Mouse (Mus musculus): ENCODE results near the gene Rbms1. TPM values are rescaled to one million over a fixed set of nuclear protein-coding genes. Genes with fewer than 3 reads are reported as not detected.
A peak's percentile ranks its signal among the peaks of the same experiment; 100 is the strongest.

Gene Rbms1
- polyA plus RNA-seq, 1 experiment, result 3.5 TPM

GRCm38 (mm10) chr2:60883043-60883365 lies 80.0 kb downstream of the Rbms1 start:
- Histone ChIP-seq H3K36me3 (ENCODE audit: control insufficient read depth) (peaks cover 11% of the 10 kb centered on the region), H3K4me3 (replicated peaks) (no peak overlapping the region), H3K4me1 (ENCODE audit: control insufficient read depth) (peaks cover 39% of the 10 kb centered on the region), H3K9me3 (ENCODE audit: control insufficient read depth, low read length) (no peaks in the 10 kb centered on the region), H3K27me3 (ENCODE audit: control insufficient read depth) (peaks cover 37% of the 10 kb centered on the region)
- TF ChIP-seq TAL1 (IDR thresholded peaks at IDR 0.05; ENCODE audit: low read length), result no peak
- TF ChIP-seq GATA1 (IDR thresholded peaks at IDR 0.05; ENCODE audit: low read length), result no peak

- TF ChIP-seq GATA1 (IDR thresholded peaks at IDR 0.05; ENCODE audit: low read length), result no peak
- Histone ChIP-seq H3K27me3 (ENCODE audit: control insufficient read depth) (peaks cover 37% of the 10 kb centered on the region), H3K4me1 (ENCODE audit: control insufficient read depth) (peaks cover 43% of the 10 kb centered on the region), H3K9me3 (ENCODE audit: control insufficient read depth, low read length) (no peaks in the 10 kb centered on the region), H3K36me3 (ENCODE audit: control insufficient read depth) (peaks cover 15% of the 10 kb centered on the region), H3K4me3 (replicated peaks) (no peak overlapping the region)
These were observed 80.6 kb downstream of the Rbms1 start for GRCm38 (mm10) chr2:60882202-60883042.

GRCm38 (mm10) chr2:60881571-60882041 lies 81.4 kb downstream of the Rbms1 start:
- H3K4me3 ChIP-seq (replicated peaks), result peak overlapping the region; percentile 92
- H3K4me1 ChIP-seq (ENCODE audit: control insufficient read depth), result peaks cover 45% of the 10 kb centered on the region
- peaks cover 37% of the 10 kb centered on the region for H3K27me3 ChIP-seq (ENCODE audit: control insufficient read depth)
- TF ChIP-seq GATA1 (IDR thresholded peaks at IDR 0.05; ENCODE audit: low read length) (no peak), TAL1 (IDR thresholded peaks at IDR 0.05; ENCODE audit: low read length) (no peak)
- no peaks in the 10 kb centered on the region for H3K9me3 ChIP-seq (ENCODE audit: control insufficient read depth, low read length)
- peaks cover 15% of the 10 kb centered on the region for H3K36me3 ChIP-seq (ENCODE audit: control insufficient read depth)

DNA sequence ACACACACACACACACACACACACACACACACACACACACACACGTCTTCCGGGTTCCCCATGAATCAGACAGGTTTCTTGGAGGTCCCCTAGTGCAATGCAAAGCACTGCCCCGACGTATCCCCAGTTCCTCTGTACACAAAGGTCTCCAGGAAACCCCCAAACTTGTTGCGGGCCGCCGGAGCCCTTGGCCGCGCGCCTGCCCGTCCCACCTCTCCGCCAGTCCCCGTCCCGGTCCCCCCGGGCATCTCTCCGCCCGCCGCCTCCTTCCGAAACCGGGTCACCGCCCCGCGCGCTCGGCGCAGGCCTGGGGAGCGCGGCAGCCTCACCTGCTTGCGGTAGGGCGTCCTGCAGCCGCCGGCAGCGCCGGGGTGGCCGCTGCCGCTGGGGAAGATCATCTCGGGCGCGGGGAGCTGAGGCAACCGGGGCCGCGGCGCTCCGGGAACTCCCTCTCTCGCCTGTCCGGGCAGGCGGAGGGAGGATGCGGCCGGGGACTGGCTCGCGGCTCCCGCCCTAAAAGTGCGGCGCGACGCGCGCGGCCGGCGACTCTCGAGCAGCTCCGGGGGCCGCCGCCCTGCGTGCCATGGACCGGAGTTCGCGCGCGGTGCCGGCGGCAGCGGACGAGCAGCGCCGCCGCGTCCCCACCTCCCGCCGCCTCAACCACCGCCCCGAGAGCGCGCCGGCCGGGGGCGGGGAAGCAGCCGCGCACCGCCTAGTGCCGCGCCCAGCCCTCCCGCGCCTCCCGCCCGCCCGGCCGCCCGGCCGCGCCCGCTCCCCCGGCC lies 82.0 kb downstream of the Rbms1 start:
- peaks cover 50% of the 10 kb centered on the region for H3K4me1 ChIP-seq (ENCODE audit: control insufficient read depth)
- TF ChIP-seq TAL1 (IDR thresholded peaks at IDR 0.05; ENCODE audit: low read length), result no peak
- TF ChIP-seq GATA1 (IDR thresholded peaks at IDR 0.05; ENCODE audit: low read length), result no peak
- H3K9me3 ChIP-seq (ENCODE audit: control insufficient read depth, low read length), result no peaks in the 10 kb centered on the region

DNA sequence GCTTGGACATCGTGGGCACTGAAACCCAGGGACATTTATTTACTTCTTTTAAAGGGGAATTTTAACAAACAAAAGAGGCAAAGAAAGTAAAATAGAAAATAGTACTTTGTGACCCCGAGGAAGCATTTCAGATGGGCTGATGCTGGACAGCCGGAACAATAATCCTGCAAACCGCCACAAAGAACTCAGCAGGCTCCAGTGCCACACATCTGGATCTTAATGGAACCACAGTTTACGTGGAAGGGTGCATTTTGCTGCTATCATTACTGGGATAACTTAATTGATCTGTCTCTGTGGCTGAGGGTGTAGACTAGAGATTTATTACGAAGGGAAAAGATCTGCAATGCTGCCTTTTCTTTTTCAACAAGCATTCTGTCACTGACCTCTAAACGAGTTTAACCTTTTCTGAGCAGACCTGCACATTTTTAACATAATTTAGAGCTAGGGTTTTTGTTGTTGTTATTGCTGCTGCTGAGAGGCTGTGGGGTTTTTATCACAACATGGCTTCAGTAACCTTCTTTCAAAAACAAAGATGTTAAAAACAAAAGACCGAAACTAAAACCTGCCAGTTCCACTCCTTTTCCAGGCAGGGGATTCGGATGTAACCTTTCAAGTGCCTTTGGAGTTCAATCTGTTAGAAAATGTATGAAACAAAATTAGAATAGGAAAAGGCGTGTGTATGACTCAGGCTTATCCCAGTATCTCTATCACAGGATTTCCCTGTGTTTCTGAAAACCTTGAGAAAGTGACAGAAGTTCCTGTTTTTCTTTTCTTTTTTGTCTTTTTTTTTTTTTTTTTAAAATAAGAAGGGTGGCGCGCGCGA lies 82.8 kb downstream of the Rbms1 start:
- no peaks in the 10 kb centered on the region for H3K9me3 ChIP-seq (ENCODE audit: control insufficient read depth, low read length)
- peak overlapping the region; percentile 92 for H3K4me3 ChIP-seq (replicated peaks)
- peaks cover 51% of the 10 kb centered on the region for H3K4me1 ChIP-seq (ENCODE audit: control insufficient read depth)
- H3K27me3 ChIP-seq (ENCODE audit: control insufficient read depth), result peaks cover 37% of the 10 kb centered on the region
- TF ChIP-seq GATA1 (IDR thresholded peaks at IDR 0.05; ENCODE audit: low read length), result no peak
- TF ChIP-seq TAL1 (IDR thresholded peaks at IDR 0.05; ENCODE audit: low read length), result no peak
- peaks cover 15% of the 10 kb centered on the region for H3K36me3 ChIP-seq (ENCODE audit: control insufficient read depth)

More for the DNA sequence above, 82.0 kb downstream of the Rbms1 start:
- peak overlapping the region; percentile 92 for H3K4me3 ChIP-seq (replicated peaks)
- H3K27me3 ChIP-seq (ENCODE audit: control insufficient read depth), result peaks cover 37% of the 10 kb centered on the region
- H3K36me3 ChIP-seq (ENCODE audit: control insufficient read depth), result peaks cover 15% of the 10 kb centered on the region

- TF ChIP-seq TAL1 (IDR thresholded peaks at IDR 0.05; ENCODE audit: low read length) (peak; percentile 25; the same call in 1 of the 3 replicates), GATA1 (IDR thresholded peaks at IDR 0.05; ENCODE audit: low read length) (no peak)
- peaks cover 17% of the 10 kb centered on the region for H3K36me3 ChIP-seq (ENCODE audit: control insufficient read depth)
- H3K4me1 ChIP-seq (ENCODE audit: control insufficient read depth), result peaks cover 57% of the 10 kb centered on the region
- peaks cover 34% of the 10 kb centered on the region for H3K27me3 ChIP-seq (ENCODE audit: control insufficient read depth)
- peak overlapping the region; percentile 92 for H3K4me3 ChIP-seq (replicated peaks)
- H3K9me3 ChIP-seq (ENCODE audit: control insufficient read depth, low read length), result no peaks in the 10 kb centered on the region
These were observed 83.7 kb downstream of the Rbms1 start for GRCm38 (mm10) chr2:60879141-60879818.

- peak overlapping the region; percentile 22 for H3K4me3 ChIP-seq (replicated peaks)
These were observed 85.2 kb downstream of the Rbms1 start for GRCm38 (mm10) chr2:60877543-60878386.

More at GRCm38 (mm10) chr2:60877543-60878386, 85.2 kb downstream of the Rbms1 start:
- H3K4me1 ChIP-seq (ENCODE audit: control insufficient read depth), result peaks cover 60% of the 10 kb centered on the region
- peaks cover 17% of the 10 kb centered on the region for H3K36me3 ChIP-seq (ENCODE audit: control insufficient read depth)
- TF ChIP-seq GATA1 (IDR thresholded peaks at IDR 0.05; ENCODE audit: low read length) (no peak), TAL1 (IDR thresholded peaks at IDR 0.05; ENCODE audit: low read length) (no peak)
- peaks cover 20% of the 10 kb centered on the region for H3K27me3 ChIP-seq (ENCODE audit: control insufficient read depth)
- no peaks in the 10 kb centered on the region for H3K9me3 ChIP-seq (ENCODE audit: control insufficient read depth, low read length)

All from erythroblast, embryonic 14.5 days (primary cell).